Mouse (Mus musculus): ENCODE measurements around the gene Zc3h14. TPM values are rescaled to one million over a fixed set of nuclear protein-coding genes. Genes with fewer than 3 reads are reported as not detected.

The Zc3h14 gene
- total RNA-seq, 2 experiments from 2014 or later, result 45.2 to 47.7 TPM

GRCm38 (mm10) chr12:98726078-98726477 lies 20.7 kb upstream of the Zc3h14 start:
- H3K4me3 ChIP-seq, result no peak overlapping the region
- intact Hi-C loops (cut with DNase I), result no loop called here
- H3K27ac ChIP-seq, result peak overlapping the region; percentile 77; the same call in 1 of the 2 replicates
- DNase-seq, result no peak
- no peak for TF ChIP-seq CTCF (IDR thresholded peaks at IDR 0.05)

- Histone ChIP-seq H3K4me3 (no peak overlapping the region), H3K27ac (peak overlapping the region; percentile 77)
- peak; percentile 58 for DNase-seq
- intact Hi-C loops (cut with DNase I), result no loop called here
- no peak for TF ChIP-seq CTCF (IDR thresholded peaks at IDR 0.05)
These were observed 19.6 kb upstream of the Zc3h14 start for GRCm38 (mm10) chr12:98727186-98727585.

GRCm38 (mm10) chr12:98730682-98731081 lies 16.1 kb upstream of the Zc3h14 start:
- H3K27ac ChIP-seq, result no peak overlapping the region
- TF ChIP-seq CTCF (IDR thresholded peaks at IDR 0.05), result no peak
- H3K4me3 ChIP-seq, result no peak overlapping the region
- intact Hi-C loops (cut with DNase I), result no loop called here
- DNase-seq, result no peak

GRCm38 (mm10) chr12:98733165-98733564 lies 13.6 kb upstream of the Zc3h14 start:
- Histone ChIP-seq H3K27ac (0 out of 2 replicates have a peak overlapping the region, but pooled peaks have one; percentile 90), H3K4me3 (peak overlapping the region; percentile 88)
- TF ChIP-seq CTCF (IDR thresholded peaks at IDR 0.05), result no peak
- DNase-seq, result no peak
- intact Hi-C loops (cut with DNase I), result no loop called here

- H3K4me3 ChIP-seq, result peak overlapping the region; percentile 88
- peak overlapping the region; percentile 90 for H3K27ac ChIP-seq
- intact Hi-C loops (cut with DNase I), result no loop called here
- no peak for DNase-seq
- no peak for TF ChIP-seq CTCF (IDR thresholded peaks at IDR 0.05)
These were observed 13.0 kb upstream of the Zc3h14 start for GRCm38 (mm10) chr12:98733776-98734175.

- TF ChIP-seq CTCF (IDR thresholded peaks at IDR 0.05), result peak; percentile 21; the same call in 1 of the 2 replicates
- intact Hi-C loops (cut with DNase I), result no loop called here
- H3K4me3 ChIP-seq, result peak overlapping the region; percentile 88
- H3K27ac ChIP-seq, result peak overlapping the region; percentile 90
- DNase-seq, result peak; percentile 90
These were observed 12.4 kb upstream of the Zc3h14 start for GRCm38 (mm10) chr12:98734246-98734879.

GRCm38 (mm10) chr12:98734880-98735801 lies 11.6 kb upstream of the Zc3h14 start:
- DNase-seq, result no peak
- TF ChIP-seq CTCF (IDR thresholded peaks at IDR 0.05), result no peak
- H3K4me3 ChIP-seq, result peak overlapping the region; percentile 88
- intact Hi-C loops (cut with DNase I), result no loop called here
- H3K27ac ChIP-seq, result peak overlapping the region; percentile 90

- intact Hi-C loops (cut with DNase I), result no loop called here
- H3K4me3 ChIP-seq, result peak within 1 kb of the TSS; percentile 92
- TF ChIP-seq CTCF (IDR thresholded peaks at IDR 0.05), result no peak
- DNase-seq, result peak; percentile 90
- H3K27ac ChIP-seq, result peak within 1 kb of the TSS; percentile 90
These were observed 9.6 kb upstream of the Zc3h14 start, which contains the start of gene Ptpn21 for GRCm38 (mm10) chr12:98736951-98737800. Gene Ptpn21, minus strand, starts transcription at chr12:98737405.

- intact Hi-C loops (cut with DNase I), result no loop called here
These were observed 8.9 kb upstream of the Zc3h14 start for GRCm38 (mm10) chr12:98737801-98738350.

GRCm38 (mm10) chr12:98741011-98741501 lies 5.7 kb upstream of the Zc3h14 start:
- no peak for TF ChIP-seq CTCF (IDR thresholded peaks at IDR 0.05)
- DNase-seq, result no peak
- H3K4me3 ChIP-seq, result no peak overlapping the region
- no peak overlapping the region for H3K27ac ChIP-seq
- intact Hi-C loops (cut with DNase I), result no loop called here

More at GRCm38 (mm10) chr12:98737801-98738350, 8.9 kb upstream of the Zc3h14 start:
- Histone ChIP-seq H3K4me3 (peak overlapping the region; percentile 92), H3K27ac (peak overlapping the region; percentile 90)
- TF ChIP-seq CTCF (IDR thresholded peaks at IDR 0.05), result no peak
- DNase-seq, result peak; percentile 38

- TF ChIP-seq CTCF (IDR thresholded peaks at IDR 0.05), result no peak
- Histone ChIP-seq H3K4me3 (no peak overlapping the region), H3K27ac (peak overlapping the region; percentile 76; the same call in 1 of the 2 replicates)
- no peak for DNase-seq
- intact Hi-C loops (cut with DNase I), result loop anchor here (2.0 kb wide), 1 partner anchor 71 kb away; no protein-coding TSS in a partner anchor
These were observed 1.1 kb upstream of the Zc3h14 start for GRCm38 (mm10) chr12:98745626-98746025.
